Mouse (Mus musculus): ENCODE results near the gene Vezf1. TPM values are rescaled to one million over a fixed set of nuclear protein-coding genes. Genes with fewer than 3 reads are reported as not detected.

Gene Vezf1
- 54.0 TPM for total RNA-seq (2023)

DNA sequence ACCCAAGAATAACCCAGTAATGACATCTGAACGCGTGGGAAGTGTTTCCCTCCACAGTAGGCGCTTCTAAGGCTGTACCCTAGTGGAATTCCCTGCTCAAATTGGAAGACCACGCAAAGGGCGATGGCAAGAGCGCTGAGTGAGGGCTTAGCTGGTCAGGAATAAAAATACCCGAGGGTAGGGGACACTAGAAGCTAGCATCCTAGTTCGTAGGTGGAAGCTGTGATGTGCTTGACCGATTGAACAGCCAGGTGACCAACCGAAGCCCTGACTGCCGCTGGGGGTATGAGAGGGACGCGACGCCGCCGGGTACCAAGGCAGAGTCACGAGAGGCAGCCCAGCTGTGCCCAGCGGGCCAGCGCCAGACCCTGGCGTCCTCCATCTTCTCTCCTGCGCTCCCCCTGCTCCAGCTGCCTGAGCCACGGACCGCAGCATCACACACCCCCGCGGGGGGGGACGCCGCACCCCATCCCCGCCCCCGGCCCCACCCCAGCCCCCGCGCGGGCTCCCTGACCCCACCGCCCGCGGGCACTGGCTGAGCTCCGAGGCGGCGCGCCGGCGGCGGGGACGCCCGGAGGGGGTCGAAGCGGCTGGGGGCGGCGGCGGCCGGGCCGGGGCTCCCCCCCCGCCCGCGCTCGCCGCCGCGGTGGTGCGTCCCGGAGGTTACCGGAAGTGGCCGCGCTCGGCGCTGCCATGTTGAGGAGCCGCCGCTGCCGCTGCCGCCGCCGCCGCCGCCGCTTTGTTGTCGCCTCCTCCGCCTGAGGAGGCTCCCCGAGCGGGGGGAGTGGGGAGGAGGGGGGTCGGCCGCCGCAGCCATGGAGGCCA, at the start of gene Vezf1:
Vezf1 (plus strand) TSS at position 694 of the 825 bp plus-strand sequence.

DNA sequence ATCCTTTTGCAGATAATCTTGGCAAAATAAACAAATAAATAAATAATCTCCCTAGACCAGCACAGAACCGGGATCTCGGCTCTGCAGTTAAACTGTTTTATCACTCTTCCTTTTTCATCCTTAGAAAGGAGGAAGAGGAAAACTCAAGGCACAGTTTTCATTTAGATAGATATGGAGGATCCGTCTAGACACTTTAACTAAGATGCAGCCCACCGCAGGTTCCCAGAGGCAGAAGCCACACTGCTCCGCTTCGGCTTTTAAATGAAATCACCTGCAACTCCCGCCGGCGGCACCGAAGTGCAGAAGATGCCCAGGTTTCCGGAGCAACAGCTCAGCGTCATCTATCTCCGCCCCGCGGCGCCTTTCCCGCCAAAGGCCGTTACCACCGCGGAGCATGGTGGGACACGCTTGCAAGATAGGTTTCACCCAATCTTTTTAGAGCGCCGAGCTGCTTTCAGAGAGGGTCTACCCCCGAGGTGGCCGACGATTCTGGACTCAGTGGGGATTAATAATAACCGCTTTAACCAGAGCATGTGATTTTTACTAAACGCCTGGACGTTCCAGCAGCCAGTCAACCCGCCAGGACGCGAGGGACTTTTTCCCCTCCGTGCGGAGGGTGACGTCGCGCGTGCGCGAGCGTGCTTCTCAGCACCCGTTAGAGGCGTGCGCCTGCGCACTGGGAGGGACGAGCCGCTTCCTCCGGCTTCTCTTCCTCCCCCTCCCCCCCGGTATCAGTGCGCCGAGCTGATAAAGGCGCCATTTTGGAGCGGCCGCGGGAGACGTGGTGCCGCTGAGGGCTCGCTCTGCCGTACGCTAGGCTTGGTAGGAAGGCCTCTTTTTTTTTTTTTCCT, 20.9 kb upstream of the Vezf1 start, which contains the start of gene Srsf1:
Srsf1 (plus strand) TSS at position 430 of the 851 bp plus-strand sequence.

DNA sequence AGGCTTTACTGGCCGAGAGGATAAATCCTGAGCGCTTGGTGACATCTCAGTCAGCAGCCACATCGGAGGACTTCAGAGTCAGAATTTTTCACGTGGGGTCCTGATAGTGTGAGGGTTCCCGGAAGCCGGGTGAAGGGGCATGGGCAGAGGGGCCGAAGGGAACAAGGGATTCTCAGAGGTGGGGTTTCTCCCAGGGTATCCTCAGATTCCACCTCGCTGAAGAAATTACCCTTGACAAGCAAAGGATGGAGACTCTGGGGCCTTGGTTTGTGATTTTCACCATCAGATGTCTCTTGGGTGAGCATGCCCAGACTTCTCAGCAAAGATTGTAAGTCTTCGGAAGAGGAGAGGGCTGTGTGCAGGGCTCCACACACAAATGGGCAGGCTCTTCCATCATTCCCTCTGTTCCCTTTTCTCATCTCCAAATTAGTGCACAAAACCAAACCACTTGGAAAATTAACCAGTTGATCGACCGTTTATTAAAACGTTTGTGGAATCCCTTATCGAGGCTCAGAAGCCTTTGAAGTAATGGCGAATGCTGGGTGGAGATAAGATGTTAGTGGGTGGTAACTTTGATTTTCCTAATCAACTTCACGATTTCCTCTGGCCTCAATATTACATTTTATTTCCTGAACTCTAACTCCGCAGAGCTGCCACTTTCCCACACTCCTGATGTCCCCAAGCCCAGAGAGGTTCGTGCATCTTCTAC, 30.1 kb downstream of the Vezf1 start, which contains the start of gene Cuedc1:
Cuedc1 (plus strand) TSS at position 38 of the 709 bp plus-strand sequence.

Other genes with a start within 250 kb of the Vezf1 start
- gene Lpo, start 240.0 kb upstream of the Vezf1 start, total RNA-seq (2023), result not detected
- gene Mks1, start 215.1 kb upstream of the Vezf1 start, total RNA-seq (2023), result 9.6 TPM
- gene Epx, start 192.7 kb upstream of the Vezf1 start, total RNA-seq (2023), result not detected
- gene Olfr462, start 176.0 kb upstream of the Vezf1 start, total RNA-seq (2023), result not detected
- gene Olfr463, start 170.9 kb upstream of the Vezf1 start, total RNA-seq (2023), result not detected
- gene Olfr464, start 147.3 kb upstream of the Vezf1 start, total RNA-seq (2023), result not detected
- gene Dynll2, start 80.7 kb upstream of the Vezf1 start, total RNA-seq (2023), result 22.2 TPM
- 333 TPM for gene Srsf1, start 20.9 kb upstream of the Vezf1 start, total RNA-seq (2023)
- gene Cuedc1, start 29.8 kb downstream of the Vezf1 start, total RNA-seq (2023), result 6.5 TPM
- gene Mrps23, start 136.1 kb downstream of the Vezf1 start, total RNA-seq (2023), result 71.0 TPM
- not detected for gene Ccdc182, start 225.8 kb downstream of the Vezf1 start, total RNA-seq (2023)